Mouse (Mus musculus) liver, adult (tissue): ENCODE results near the gene S1pr4.

Experiments used
- GATA4 ChIP-seq: IDR thresholded peaks from 2 replicates; pipeline ENCODE4 v1.6.1; 2014; ENCODE audit warnings: mild to moderate bottlenecking, low read length; ENCODE audit not compliant: insufficient replicate concordance

The S1pr4 gene

GRCm38 (mm10) chr10:81451365-81451745, 48.6 kb downstream of the S1pr4 start:
- TF ChIP-seq GATA4, result no peak

- no peak for TF ChIP-seq GATA4
Observed at GRCm38 (mm10) chr10:81450641-81451364, 49.1 kb downstream of the S1pr4 start.

GRCm38 (mm10) chr10:81450140-81450539, 49.8 kb downstream of the S1pr4 start:
- no peak for TF ChIP-seq GATA4
